ENCODE assay signal across 22 mouse cellular contexts in the genomic region with DNA sequence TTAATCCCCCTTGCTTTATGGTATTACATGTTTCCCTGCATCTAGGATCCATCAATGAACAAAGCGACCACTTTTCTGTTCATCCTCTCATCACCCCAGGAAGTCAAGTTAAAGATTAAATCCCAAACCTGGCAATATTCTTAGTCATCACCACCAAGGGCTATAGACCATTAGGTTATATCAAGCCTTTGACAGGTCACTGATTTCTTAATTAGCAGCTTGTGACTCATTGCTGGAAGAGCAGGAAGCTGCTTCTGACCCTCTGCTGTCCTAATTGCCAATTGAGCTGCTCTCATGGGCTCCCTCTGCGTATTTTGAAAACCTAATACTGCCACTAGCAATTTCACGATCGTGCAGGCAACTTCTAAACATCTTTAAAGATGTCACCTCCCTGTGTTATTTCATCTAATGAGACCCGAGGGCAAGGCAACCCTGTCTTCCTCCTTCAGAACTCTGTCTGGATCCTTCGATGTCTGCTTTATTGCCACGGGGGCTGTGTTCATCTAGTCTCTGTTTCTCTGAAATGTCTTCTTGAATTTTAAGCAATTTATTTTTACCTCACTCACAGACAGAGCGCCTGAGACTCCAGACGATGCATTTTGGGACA.
DNase-seq lines count a peak whose midpoint lies in the region; ATAC-seq and TF ChIP-seq lines count a peak whose summit lies in the region.
"Had no signal": no experiment of that assay in that cellular context is flagged by ENCODE, and none has a peak within 500 bp of the region (broad histone marks: within the 10 kb centered on the region; RNA-seq: fewer than 3 reads in every experiment).

No protein-coding gene starts in this region.

- H3K27ac ChIP-seq in midbrain, embryonic 11.5 days (ENCODE audit: low read depth, low read length), result no peak overlapping the region
- H3K27ac ChIP-seq in midbrain, embryonic 13.5 days, result no peak overlapping the region
- H3K27ac ChIP-seq: embryonic facial prominence, embryonic 10.5 days; gastrocnemius, adult 2 months; heart, embryonic 10.5 days; hindbrain, embryonic 12.5 days had no signal

- H3K4me1 ChIP-seq in midbrain, embryonic 11.5 days (ENCODE audit: control insufficient read depth, insufficient read depth, low read length), result no peaks in the 10 kb centered on the region
- peaks cover 17% of the 10 kb centered on the region for H3K4me1 ChIP-seq in midbrain, embryonic 13.5 days (replicated peaks)

- TF ChIP-seq POLR2A in brain, embryonic 14.5 days (IDR thresholded peaks at IDR 0.05; ENCODE audit: borderline replicate concordance, extremely low read depth, insufficient read depth, insufficient read length, poor library complexity, severe bottlenecking), result no peak

- H3K27me3 ChIP-seq in midbrain, embryonic 11.5 days (ENCODE audit: control insufficient read depth, insufficient read depth, low read length), result no peaks in the 10 kb centered on the region
- no peaks in the 10 kb centered on the region for H3K27me3 ChIP-seq in midbrain, embryonic 13.5 days
- H3K27me3 ChIP-seq: CH12.LX; hindbrain, embryonic 12.5 days had no signal

- H3K9ac ChIP-seq in midbrain, embryonic 11.5 days (ENCODE audit: low read length), result no peak overlapping the region
- H3K9ac ChIP-seq in midbrain, embryonic 13.5 days (replicated peaks), result no peak overlapping the region
- H3K9ac ChIP-seq: hindbrain, embryonic 12.5 days had no signal

- no peak overlapping the region for H3K4me2 ChIP-seq in midbrain, embryonic 11.5 days
- H3K4me2 ChIP-seq in midbrain, embryonic 13.5 days (replicated peaks), result no peak overlapping the region
- H3K4me2 ChIP-seq: hindbrain, embryonic 12.5 days had no signal

- no peaks in the 10 kb centered on the region for H3K36me3 ChIP-seq in midbrain, embryonic 11.5 days (ENCODE audit: control insufficient read depth, insufficient read depth, low read length)
- no peaks in the 10 kb centered on the region for H3K36me3 ChIP-seq in midbrain, embryonic 13.5 days
- H3K36me3 ChIP-seq: embryonic facial prominence, embryonic 10.5 days; heart, embryonic 10.5 days; hindbrain, embryonic 12.5 days had no signal

- TF ChIP-seq CTCF in brain, embryonic 14.5 days (IDR thresholded peaks at IDR 0.05; ENCODE audit: borderline replicate concordance, extremely low read depth, insufficient read depth, insufficient read length), result no peak

- DNase-seq in embryo, embryonic 10 days (ENCODE audit: low spot score), result peak; percentile 0
- DNase-seq in embryo, embryonic 9.5 days (ENCODE audit: extremely low spot score), result no peak
- DNase-seq in midbrain, embryonic 11.5 days (ENCODE audit: low spot score, missing footprints), result peak; percentile 77
- peak; percentile 37 for DNase-seq in brain, embryonic 14.5 days (ENCODE audit: low read depth)
- DNase-seq in left cerebral cortex, postnatal 10 days (ENCODE audit: extremely low spot score in 1 of 2, low spot score in 2 of 2), result no peak
- no peak for DNase-seq in left cerebral cortex, postnatal 36 days (ENCODE audit: low spot score in 2 of 2)
- DNase-seq: adrenal gland, postnatal 10 days; cerebellum, adult 11-12 months; cerebellum, adult 9-10 months; cerebellum, postnatal 25 days; gastrocnemius, adult 2 months; gastrocnemius, postnatal 25 days; heart, postnatal 10 days; heart, postnatal 4 days had no signal

- no peak overlapping the region for H3K4me3 ChIP-seq in midbrain, embryonic 11.5 days (ENCODE audit: low read depth, low read length)
- H3K4me3 ChIP-seq in midbrain, embryonic 13.5 days (replicated peaks), result no peak overlapping the region
- H3K4me3 ChIP-seq: embryonic facial prominence, embryonic 10.5 days; gastrocnemius, adult 2 months; heart, embryonic 10.5 days; hindbrain, embryonic 12.5 days had no signal

- intact Hi-C loops in left cerebral cortex, postnatal 10 days (cut with DNase I), result loop anchor here (10.0 kb wide), 1 partner anchor 135 kb away; no protein-coding TSS in a partner anchor
- intact Hi-C loops in left cerebral cortex, postnatal 36 days (cut with DNase I), result loop anchor here (5.0 kb wide), 1 partner anchor 712 kb away; the partner anchor contains the start of gene Scg2

- WGBS in midbrain, embryonic 11.5 days, result 89% methylated on average over 9 of the region's 9 CpGs
- WGBS in midbrain, embryonic 13.5 days, result 77% methylated on average over 9 of the region's 9 CpGs

- no peaks in the 10 kb centered on the region for H3K9me3 ChIP-seq in midbrain, embryonic 11.5 days (ENCODE audit: control insufficient read depth, low read length)
- H3K9me3 ChIP-seq in midbrain, embryonic 13.5 days, result no peaks in the 10 kb centered on the region
- H3K9me3 ChIP-seq: embryonic facial prominence, embryonic 10.5 days; heart, embryonic 10.5 days; hindbrain, embryonic 12.5 days had no signal

- no peak for ATAC-seq in midbrain, embryonic 11.5 days (ENCODE audit: low FRiP score)
- no peak for ATAC-seq in midbrain, embryonic 13.5 days
- ATAC-seq: forebrain, embryonic 14.5 days; hindbrain, embryonic 16.5 days; inflammation-experienced regulatory T-cells, adult 6 months had no signal

Comparison
In these comparisons a context has a peak if more than half of its experiments do, and no peak if none do; other contexts are left out.
1. DNase-seq: peak in embryo, embryonic 10 days (single experiment), midbrain, embryonic 11.5 days (single experiment) and brain, embryonic 14.5 days (single experiment); none in embryo, embryonic 9.5 days (single experiment), left cerebral cortex, postnatal 10 days (0 of 2) and left cerebral cortex, postnatal 36 days (0 of 2).